Mouse (Mus musculus) E14TG2a.4 (cell line): Measurements from ENCODE around the gene Cyb561d2.
A peak's percentile ranks its signal among the peaks of the same experiment; 100 is the strongest.

Experiments
- H3K27me3 ChIP-seq: 2 replicates; pipeline ENCODE4 v1.6.1; 2014; ENCODE audit warnings: low read length, control low read depth; ENCODE audit not compliant: insufficient read depth
- H3K36me3 ChIP-seq: 2 replicates; pipeline ENCODE4 v1.6.1; 2014; ENCODE audit warnings: low read length, control low read depth; ENCODE audit not compliant: insufficient read depth
- H3K4me1 ChIP-seq: replicated peaks from 2 replicates; pipeline ENCODE4 v1.6.1; 2014; ENCODE audit warnings: low read depth, low read length, control low read depth
- H3K4me3 ChIP-seq: replicated peaks from 2 replicates; pipeline ENCODE4 v1.5.1; 2014; ENCODE audit warnings: mild to moderate bottlenecking, low read length
- H3K9me3 ChIP-seq: 2 replicates; pipeline ENCODE4 v1.6.1; 2014; ENCODE audit warnings: low read length, control low read depth
- CTCF ChIP-seq: conservative IDR thresholded peaks from 2 replicates; pipeline ENCODE4 v1.5.1; 2014; ENCODE audit warnings: low read length
- NANOG ChIP-seq: IDR thresholded peaks from 2 replicates; pipeline ENCODE4 v1.6.1; 2014; ENCODE audit warnings: borderline replicate concordance, low read length, mixed read lengths
- POU5F1 ChIP-seq: IDR thresholded peaks from 2 replicates; pipeline ENCODE4 v1.6.1; 2014; ENCODE audit warnings: low read length, borderline replicate concordance

The Cyb561d2 gene

DNA sequence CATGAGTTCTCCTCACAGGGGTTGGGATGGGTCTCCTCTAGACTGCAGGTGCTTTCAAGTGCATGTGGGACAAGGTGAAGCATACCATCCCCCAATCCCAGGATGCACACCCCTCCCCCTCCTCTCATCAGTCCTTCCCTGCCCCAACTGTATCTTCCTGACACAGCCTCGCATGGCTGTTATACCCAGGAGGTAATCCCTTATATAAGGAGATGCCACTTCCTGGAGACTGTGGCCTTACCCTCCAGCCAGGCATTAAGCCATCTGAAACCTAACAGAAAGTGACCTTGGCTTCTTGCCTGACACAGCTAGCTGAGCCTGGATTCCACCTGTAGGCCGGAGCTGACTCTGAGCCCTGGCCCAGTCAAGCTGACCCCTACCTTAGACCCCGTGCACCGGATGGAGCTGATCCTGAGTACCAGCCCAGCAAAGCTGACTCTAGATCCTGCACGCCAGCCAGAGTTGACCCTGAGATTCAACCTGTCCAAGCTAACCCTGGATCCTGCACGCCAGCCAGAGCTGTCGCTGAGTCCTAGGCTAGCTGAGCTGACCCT is 40.6 kb upstream of the Cyb561d2 start:
- TF ChIP-seq POU5F1 (no peak), NANOG (no peak), CTCF (no peak)
- Histone ChIP-seq H3K4me3 (no peak overlapping the region), H3K27me3 (no peaks in the 10 kb centered on the region), H3K9me3 (no peaks in the 10 kb centered on the region), H3K4me1 (peaks cover 64% of the 10 kb centered on the region), H3K36me3 (peaks cover 36% of the 10 kb centered on the region)

DNA sequence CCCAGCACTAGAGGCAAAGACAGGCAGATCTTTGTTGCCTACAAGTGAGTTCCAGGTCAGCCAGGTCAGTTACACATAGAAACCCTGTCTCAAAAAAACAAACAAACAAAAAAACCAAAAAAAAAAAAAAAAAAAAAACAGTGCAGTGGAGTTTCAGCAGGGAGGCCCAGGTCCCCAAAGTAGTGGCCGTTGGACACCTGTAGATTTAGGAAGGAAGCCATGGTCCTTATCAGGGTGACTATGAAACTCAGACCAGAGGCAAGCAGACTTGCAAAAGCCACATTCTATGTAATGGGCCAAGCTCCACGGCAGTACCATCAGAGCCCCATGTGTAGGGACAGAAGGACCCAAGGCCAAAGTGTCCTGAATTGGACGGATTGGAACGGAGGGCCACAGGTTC is 39.6 kb upstream of the Cyb561d2 start:
- H3K27me3 ChIP-seq, result no peaks in the 10 kb centered on the region
- TF ChIP-seq CTCF (no peak), POU5F1 (no peak), NANOG (no peak)
- peaks cover 36% of the 10 kb centered on the region for H3K36me3 ChIP-seq
- H3K9me3 ChIP-seq, result no peaks in the 10 kb centered on the region
- H3K4me1 ChIP-seq, result peaks cover 71% of the 10 kb centered on the region
- H3K4me3 ChIP-seq, result peak overlapping the region; percentile 83

DNA sequence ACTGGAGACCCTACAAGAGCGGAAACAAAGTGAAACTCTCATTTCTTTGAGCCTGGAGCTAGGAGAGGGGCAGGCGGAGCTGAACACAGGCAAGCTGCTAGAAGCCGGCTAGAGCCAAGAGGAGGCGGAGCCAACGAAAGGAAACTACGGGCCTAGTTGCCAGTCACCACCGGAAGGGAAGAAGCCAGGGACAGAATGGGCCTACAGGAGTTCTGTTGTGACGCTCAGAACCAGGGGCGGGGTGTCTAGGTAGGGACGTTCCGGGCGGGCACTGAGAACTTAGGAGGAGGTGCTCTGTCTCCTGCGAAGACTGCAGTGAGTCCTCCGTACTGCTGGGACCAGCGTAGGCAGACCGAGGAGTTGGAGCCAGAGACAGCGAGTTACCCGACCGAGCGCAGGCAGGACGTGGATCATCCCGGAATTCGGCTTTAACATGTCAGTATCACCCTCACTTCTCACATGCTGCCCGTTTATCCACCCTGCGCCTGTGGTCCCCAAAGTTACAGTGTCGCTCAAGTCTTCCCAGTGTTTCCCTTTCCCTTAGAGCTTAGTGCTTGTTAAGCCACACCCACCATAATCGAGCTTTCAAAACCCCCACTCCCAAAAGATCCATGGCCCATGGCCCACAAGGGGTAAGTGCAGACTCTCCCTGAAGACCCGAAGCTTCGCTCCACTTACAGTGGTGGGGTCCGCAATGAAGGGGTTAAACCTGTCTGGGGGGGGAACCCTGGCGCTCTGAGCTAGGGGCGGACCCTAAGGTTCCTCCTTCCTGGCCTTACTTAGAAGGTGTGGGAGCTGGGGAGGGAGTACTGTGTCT is 38.7 kb upstream of the Cyb561d2 start, which contains the start of gene Hyal3:
Hyal3 (plus strand) TSS at position 318 of the 817 bp plus-strand sequence.
- Histone ChIP-seq H3K4me1 (peaks cover 75% of the 10 kb centered on the region), H3K36me3 (peaks cover 36% of the 10 kb centered on the region), H3K9me3 (no peaks in the 10 kb centered on the region), H3K4me3 (peak within 1 kb of the TSS; percentile 83), H3K27me3 (no peaks in the 10 kb centered on the region)
- no peak for TF ChIP-seq NANOG
- TF ChIP-seq POU5F1, result no peak
- no peak for TF ChIP-seq CTCF

DNA sequence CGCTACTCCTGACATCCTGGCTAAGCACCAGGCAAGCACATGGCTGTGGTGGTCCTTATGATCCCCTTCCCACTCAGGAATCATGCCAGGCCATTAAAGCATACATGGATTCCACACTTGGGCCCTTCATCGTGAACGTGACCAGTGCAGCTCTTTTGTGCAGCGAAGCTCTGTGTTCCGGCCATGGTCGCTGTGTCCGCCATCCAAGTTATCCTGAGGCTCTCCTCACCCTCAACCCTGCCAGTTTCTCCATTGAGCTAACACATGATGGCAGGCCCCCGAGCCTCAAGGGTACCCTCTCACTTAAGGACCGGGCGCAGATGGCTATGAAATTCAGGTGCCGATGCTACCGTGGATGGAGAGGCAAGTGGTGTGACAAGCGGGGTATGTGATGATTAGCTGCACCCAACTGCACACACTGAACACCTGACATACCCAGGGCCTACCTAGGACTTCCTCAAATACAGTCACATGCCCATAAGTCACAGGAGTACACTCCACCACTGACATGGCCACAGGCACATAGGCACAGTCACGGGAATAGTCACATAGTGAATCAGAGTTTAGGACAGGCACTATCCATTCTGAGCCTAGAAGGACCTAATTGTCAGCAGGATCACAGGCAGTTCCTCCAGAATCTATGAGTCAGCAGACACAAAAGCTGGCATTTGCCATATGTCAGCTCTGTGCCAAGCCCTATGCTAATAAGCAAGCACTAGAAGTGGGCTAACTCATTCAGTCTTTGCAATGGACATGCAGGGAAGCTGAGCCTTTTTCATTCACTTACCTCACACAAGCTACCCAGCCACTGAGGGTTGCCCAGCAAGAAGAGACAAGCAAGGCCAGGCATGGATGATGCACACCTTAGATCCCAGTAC is 37.3 kb upstream of the Cyb561d2 start:
- Histone ChIP-seq H3K9me3 (no peaks in the 10 kb centered on the region), H3K36me3 (peaks cover 32% of the 10 kb centered on the region), H3K27me3 (no peaks in the 10 kb centered on the region), H3K4me1 (peaks cover 85% of the 10 kb centered on the region), H3K4me3 (no peak overlapping the region)
- no peak for TF ChIP-seq NANOG
- TF ChIP-seq POU5F1, result no peak
- no peak for TF ChIP-seq CTCF

DNA sequence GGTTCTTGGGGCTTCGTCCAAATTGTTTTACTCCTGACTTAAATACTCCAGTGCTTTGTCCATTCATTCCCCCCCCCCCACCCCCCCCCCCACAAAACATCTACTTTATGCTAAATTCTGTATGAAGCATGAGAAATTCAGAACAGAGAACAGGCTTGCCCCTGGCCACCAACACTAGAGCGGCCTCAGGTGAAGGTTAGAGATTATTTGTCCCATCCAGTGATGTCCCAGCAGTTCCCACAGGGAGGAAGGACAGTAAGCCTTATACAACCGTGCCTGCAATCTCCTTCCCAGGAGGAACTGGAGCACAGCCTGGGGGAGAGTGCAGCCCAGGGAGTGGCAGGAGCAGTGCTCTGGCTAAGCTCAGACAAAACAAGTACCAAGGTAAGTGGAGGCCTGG is 36.6 kb upstream of the Cyb561d2 start, which contains the start of gene Naa80:
Naa80 (plus strand) TSS at position 301 of the 400 bp plus-strand sequence.
- peaks cover 26% of the 10 kb centered on the region for H3K36me3 ChIP-seq
- no peaks in the 10 kb centered on the region for H3K27me3 ChIP-seq
- peaks cover 85% of the 10 kb centered on the region for H3K4me1 ChIP-seq
- H3K4me3 ChIP-seq, result peak within 1 kb of the TSS; percentile 77; the same call in 1 of the 2 replicates
- H3K9me3 ChIP-seq, result no peaks in the 10 kb centered on the region
- TF ChIP-seq NANOG, result no peak
- TF ChIP-seq CTCF, result no peak

DNA sequence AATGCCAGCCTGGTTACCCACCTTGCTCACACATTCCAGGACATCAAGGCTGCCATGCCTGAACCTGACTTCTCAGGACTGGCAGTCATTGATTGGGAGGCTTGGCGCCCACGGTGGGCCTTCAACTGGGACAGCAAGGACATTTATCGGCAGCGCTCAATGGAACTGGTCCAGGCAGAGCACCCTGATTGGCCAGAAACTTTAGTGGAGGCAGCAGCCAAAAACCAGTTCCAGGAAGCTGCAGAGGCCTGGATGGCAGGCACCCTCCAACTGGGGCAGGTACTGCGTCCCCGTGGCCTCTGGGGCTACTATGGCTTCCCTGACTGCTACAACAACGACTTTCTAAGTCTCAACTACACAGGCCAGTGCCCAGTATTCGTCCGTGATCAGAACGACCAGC is 35.9 kb upstream of the Cyb561d2 start:
- TF ChIP-seq POU5F1, result no peak
- TF ChIP-seq CTCF, result no peak
- no peak for TF ChIP-seq NANOG
- Histone ChIP-seq H3K36me3 (peaks cover 23% of the 10 kb centered on the region), H3K4me1 (peaks cover 82% of the 10 kb centered on the region), H3K9me3 (no peaks in the 10 kb centered on the region), H3K4me3 (peak overlapping the region; percentile 77; the same call in 1 of the 2 replicates), H3K27me3 (no peaks in the 10 kb centered on the region)

DNA sequence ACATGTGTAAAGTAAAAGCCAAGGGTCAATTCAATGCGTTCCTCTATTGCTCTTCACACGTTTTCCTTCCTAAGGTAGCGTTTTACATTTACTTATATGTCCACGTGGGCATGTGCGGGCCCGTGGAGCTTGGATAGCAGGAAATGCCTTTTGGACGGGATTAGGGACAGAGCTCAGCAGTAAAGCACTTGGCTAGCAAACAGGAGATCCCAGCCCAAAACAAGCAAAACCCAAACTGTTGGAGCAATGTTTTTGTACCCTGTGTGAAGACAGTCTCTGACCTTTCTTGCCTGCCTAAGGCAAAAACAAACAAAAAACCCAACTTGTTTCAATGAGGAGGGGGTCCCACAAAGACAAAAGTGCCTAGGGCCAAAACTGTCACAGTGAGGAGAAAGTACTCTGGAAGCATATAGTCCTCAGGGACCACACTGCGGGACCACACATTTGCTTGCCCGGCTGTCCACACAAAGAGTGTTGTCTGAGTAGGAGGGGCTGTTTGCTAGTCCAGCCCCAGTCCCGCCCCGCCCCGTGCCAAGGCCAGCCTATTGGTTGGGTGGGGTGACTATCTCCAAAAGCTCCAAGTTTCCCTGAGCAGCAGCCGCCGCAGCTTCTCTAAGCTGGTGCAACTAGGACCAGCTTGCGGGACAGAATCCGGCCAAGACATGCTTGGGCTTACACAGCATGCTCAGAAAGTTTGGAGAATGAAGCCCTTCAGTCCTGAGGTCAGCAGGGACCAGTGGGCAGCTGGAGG is 34.5 kb upstream of the Cyb561d2 start, which contains the start of gene Hyal1:
Hyal1 (plus strand) TSS at position 571 of the 751 bp plus-strand sequence.
- H3K4me3 ChIP-seq, result peak within 1 kb of the TSS; percentile 77
- peaks cover 30% of the 10 kb centered on the region for H3K36me3 ChIP-seq
- TF ChIP-seq CTCF (no peak), POU5F1 (no peak), NANOG (no peak)
- no peaks in the 10 kb centered on the region for H3K9me3 ChIP-seq
- H3K27me3 ChIP-seq, result no peaks in the 10 kb centered on the region
- peaks cover 78% of the 10 kb centered on the region for H3K4me1 ChIP-seq
